Mouse (Mus musculus): Measurements from ENCODE around the gene Grin3b. TPM values are rescaled to one million over a fixed set of nuclear protein-coding genes. Genes with fewer than 3 reads are reported as not detected.

Gene Grin3b
- polyA plus RNA-seq (2014; fragmentation: Illumina TruSeq; extraction: RNeasy Lipid Tissue Mini Kit (QIAGEN cat#74804); ENCODE audit: low read depth, low replicate concordance) = not detected

DNA sequence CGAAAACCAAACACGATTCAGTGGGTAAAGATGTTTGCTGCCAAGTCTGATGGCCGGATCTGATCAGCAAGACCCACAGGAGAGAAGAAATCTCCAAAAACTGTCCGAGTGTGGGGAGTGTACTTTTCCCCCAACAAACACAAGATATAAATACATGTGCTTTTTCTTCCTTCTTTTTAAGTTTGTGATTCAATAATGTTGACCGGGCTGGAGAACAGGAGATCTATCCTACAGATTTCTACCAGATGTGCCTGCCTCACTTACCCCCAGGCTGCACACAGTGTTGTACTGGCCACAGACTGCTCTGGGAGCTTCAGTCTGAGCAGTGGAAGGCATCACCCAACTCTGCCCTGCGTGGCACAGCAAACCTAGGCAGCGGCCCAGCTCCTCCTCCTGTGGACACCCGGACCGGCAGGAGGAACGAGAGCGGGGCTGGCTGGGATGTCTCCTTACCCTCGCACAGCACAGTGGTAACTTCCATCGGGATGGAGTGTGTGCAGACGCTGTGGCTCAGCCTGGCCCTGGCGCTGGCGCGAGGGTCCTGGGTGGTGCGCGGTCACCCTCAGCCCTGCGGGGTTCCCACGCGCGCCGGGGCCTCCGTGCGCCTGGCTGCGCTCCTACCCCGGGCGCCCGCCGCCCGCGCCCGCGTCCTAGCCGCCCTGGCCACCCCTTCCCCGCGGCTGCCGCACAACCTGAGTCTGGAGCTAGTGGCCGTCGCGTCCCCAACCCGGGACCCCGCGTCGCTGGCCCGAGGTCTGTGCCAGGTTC, at the start of gene Grin3b:
Grin3b (plus strand) TSS at position 301 of the 768 bp plus-strand sequence.

DNA sequence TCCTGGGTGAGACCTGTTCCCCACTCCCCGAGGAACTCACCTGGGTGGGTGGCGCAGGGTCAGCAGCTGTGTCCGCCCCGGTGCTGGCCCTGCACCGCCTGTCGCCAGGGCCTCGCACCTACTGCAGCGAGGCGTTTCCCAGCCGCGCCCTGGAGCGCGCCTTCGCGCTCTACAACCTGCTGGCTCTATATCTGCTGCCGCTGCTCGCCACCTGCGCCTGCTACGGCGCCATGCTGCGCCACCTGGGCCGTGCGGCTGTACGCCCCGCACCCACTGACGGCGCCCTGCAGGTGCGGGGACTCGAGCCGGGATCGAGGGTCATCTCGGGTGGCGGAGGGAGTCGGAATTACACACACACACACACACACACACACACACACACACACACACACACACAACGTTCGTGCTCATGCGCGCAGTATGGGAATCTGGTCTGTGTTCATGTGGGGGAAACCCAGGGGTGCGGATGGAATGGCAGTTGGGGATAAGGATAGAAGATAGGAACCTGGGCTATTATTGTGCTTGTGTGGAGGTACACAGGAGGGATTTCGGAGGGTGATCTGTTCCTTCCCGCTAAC, 49.5 kb upstream of the Grin3b start, which contains the start of gene R3hdm4:
R3hdm4 (minus strand) TSS at position 251 of the 578 bp plus-strand sequence.

DNA sequence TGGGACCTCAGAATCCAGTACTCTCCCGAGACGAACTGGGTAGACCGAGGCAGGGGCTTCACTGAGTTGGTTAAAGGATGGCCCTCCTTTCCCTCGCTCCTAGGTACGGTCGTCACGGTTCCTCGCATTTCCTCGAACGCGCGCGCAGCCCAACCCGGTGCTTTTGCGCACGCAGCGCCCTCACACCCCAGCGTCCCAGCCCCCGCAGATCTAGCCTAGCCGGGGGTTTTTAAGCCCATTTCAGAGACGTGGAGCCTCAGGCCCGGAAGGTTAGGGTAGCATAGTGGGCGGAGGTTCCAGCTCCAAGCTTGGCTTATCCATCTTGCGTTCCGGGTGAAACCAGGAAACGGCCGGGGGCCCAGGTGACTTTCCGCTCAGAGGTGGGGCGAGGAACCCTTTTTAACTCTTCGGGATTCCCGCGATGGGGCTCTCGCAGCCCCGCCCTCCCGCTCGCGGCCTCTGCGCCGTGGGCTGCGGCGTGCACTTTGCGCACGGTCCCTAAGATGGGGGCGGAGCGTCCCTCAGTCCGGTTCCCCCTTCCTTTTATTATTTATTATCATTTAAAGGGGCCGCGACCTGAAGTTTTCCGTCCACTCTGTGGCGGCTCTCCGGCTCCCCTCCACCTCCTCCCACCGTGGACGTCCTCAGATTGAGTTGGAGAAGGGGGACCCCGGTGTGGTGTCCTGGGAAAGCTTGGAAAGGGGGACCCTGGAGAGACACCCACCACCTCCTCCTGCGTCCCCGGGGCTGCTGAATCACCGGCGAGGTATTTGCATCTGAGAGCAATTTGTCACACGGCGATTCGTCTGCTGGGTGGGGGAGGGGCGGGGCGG, 43.8 kb upstream of the Grin3b start, which contains the start of gene Arid3a:
Arid3a (plus strand) TSS at position 553 of the 833 bp plus-strand sequence.

DNA sequence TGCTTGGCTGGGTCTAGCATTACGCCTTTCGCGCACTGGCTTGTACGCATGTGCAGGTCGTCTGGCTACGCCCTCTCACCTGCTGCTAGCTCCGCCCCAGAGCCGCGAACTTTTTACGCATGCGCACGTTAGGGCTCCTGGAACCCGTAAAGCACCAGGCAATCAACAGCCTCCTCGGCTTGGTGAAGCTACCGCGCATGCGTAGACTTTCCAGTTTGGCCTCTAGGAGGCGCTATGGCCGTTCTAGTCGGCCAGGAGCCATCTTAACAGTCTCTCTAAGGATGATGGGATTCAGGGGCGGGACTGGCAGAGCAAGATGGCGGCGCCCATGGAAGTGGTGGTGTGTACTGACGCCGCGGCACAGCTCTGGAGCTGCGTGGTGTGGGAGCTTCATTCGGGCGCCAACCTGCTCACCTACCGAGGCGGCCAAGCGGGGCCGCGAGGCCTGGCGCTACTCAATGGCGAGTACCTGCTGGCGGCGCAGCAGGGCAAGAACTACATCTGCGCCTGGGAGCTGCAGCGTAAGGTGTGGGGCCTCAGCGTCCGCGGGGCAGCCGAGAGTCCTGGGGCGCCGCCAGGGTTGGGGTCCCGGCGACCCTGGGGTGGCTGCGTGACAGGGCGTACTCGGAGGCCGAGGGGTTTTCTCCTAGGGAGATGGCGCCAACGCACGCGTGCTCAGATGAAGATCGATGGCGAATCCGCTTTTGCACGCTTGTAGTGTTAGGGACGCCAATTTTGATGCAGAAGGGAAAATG, 10.5 kb upstream of the Grin3b start, which contains the start of gene Wdr18:
Wdr18 (plus strand) TSS at position 306 of the 755 bp plus-strand sequence.

DNA sequence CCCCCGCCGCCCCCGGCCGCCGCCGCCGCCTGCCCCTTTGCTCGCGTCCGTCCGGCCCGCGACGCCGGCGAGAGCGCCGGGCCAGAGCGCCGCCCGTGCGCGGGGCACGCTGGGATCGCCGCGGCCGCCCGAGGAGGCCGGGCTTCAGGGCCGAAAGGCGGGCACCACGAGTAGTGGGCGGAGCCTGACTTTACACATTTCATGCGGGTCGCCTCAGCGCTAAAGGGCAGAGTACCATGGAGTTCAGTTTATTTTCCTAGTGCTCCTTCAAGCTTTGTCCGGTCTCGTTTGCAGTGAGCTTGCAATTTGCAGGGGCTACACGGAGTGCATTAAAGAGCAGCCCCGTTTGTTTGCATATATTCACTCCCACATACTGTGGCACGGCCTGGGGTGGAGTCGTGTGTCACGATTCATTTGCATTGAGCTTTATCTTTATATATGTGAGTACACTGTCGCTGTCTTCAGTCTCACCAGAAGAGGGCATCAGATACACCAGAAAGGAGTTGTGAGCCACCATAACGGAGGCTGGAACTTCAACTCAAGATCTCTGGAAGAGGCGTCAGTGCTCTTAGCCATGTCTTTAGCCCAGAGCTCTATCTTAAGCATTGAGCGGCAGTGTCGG, 13.8 kb downstream of the Grin3b start, which contains the start of gene Tmem259:
Tmem259 (minus strand) TSS at position 136 of the 622 bp plus-strand sequence.

DNA sequence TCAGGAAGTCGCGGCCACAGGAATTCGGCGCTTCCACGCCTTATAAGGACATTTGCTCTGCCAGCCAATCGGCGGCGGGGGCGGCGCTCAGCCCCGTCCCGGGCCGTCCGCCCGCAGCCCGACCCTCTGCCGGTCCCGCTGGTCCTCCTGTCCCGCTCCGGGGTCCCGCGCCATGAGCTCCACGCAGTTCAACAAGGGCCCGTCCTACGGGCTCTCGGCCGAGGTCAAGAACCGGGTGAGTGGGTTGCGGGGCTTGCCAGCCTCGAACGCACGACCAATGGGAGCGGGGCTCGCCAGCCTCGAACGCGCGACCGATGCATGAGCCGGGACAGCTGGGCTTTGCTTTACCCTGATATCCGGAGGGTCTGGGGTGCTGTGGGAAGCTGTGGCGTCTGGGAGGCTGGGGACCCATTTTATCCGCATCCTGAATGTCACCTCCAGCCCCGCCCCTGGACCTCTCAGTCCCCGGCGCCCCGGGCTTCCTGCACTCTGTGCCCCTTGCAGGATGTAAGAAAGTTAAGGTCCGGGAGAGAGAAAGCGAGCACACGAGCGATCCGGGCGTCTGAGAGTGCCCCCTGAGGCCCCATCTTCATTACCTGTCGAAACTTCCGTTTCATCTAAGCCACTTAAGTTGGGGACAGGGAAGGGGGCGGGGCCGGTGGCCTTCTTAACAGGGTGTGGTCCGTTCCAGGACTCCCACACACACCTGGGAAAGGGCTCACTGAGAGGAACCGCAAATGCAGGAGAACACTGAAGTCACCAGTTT, 18.2 kb downstream of the Grin3b start, which contains the start of gene Cnn2:
Cnn2 (plus strand) TSS at position 79 of the 766 bp plus-strand sequence.

DNA sequence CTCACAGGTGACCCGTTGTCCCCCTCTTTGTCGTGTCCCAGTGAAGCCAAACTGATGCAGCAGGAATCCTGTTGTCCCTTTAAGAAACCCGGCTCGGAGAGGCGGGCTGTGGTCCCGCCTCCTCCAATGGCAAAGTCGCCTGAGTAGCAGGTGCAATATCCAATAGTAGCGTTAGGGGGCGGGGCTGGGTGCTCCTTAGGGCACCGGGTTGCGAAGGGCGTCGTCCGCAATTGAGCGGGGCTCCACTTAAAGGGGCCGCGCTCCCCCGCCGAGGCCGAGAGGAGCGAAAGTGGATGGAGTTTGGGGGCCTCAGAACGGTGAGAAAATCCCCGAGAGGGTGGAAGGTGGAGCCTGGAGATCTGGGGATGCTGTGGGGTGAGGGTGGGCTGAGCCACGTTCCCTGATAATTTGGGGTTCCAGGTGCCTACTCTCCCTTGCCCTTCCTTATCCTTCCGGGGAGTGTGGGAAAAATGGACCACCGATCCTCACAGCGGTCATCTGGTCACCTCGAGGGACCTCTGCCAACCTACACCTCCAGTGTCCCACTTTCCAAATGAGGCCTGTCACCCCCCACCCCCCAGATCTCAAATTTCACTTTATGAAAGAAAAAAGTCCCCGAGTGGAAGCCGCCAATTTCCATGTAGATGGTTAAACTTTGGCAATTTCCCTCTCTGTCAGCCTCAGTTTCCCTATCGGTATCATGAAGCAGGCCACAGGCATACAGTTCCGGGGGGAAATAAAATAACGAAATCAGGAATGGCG, 25.9 kb downstream of the Grin3b start, which contains the start of gene Abca7:
Abca7 (plus strand) TSS at position 223 of the 762 bp plus-strand sequence.

DNA sequence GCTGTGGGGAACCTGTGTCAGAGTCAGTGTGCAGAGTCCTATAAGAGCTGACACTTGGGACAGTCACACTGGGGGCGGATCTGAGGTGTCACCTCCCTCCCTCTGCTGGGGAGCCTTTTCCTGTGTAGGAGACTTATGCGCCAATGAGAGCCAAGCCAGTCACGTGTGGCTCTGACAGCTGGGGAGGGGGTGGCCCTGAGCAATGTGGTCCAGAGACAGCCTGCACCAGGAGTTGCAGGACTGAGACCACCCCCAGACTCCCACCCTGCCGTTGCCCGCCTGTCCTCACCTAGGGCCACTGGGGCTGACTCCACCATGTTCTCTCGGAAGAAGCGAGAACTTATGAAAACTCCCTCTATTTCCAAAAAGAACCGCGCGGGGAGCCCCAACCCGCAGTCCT, 46.0 kb downstream of the Grin3b start, which contains the start of gene Arhgap45:
Arhgap45 (plus strand) TSS at position 143 of the 400 bp plus-strand sequence.

Other genes starting within 250 kb of the Grin3b start
- 24.5 TPM for gene Polrmt, start 224.1 kb upstream of the Grin3b start, polyA plus RNA-seq (2014; fragmentation: Illumina TruSeq; extraction: RNeasy Lipid Tissue Mini Kit (QIAGEN cat#74804); ENCODE audit: low read depth, low replicate concordance)
- gene Fgf22, start 215.6 kb upstream of the Grin3b start, polyA plus RNA-seq (2014; fragmentation: Illumina TruSeq; extraction: RNeasy Lipid Tissue Mini Kit (QIAGEN cat#74804); ENCODE audit: low read depth, low replicate concordance) = not detected
- gene Rnf126, start 203.8 kb upstream of the Grin3b start, polyA plus RNA-seq (2014; fragmentation: Illumina TruSeq; extraction: RNeasy Lipid Tissue Mini Kit (QIAGEN cat#74804); ENCODE audit: low read depth, low replicate concordance) = 37.4 TPM
- gene Fstl3, start 193.4 kb upstream of the Grin3b start, polyA plus RNA-seq (2014; fragmentation: Illumina TruSeq; extraction: RNeasy Lipid Tissue Mini Kit (QIAGEN cat#74804); ENCODE audit: low read depth, low replicate concordance) = 19.8 TPM
- gene Prss57, start 179.8 kb upstream of the Grin3b start, polyA plus RNA-seq (2014; fragmentation: Illumina TruSeq; extraction: RNeasy Lipid Tissue Mini Kit (QIAGEN cat#74804); ENCODE audit: low read depth, low replicate concordance) = not detected
- gene Palm, start 177.1 kb upstream of the Grin3b start, polyA plus RNA-seq (2014; fragmentation: Illumina TruSeq; extraction: RNeasy Lipid Tissue Mini Kit (QIAGEN cat#74804); ENCODE audit: low read depth, low replicate concordance) = 60.4 TPM
- 1.5 TPM for gene Misp, start 149.7 kb upstream of the Grin3b start, polyA plus RNA-seq (2014; fragmentation: Illumina TruSeq; extraction: RNeasy Lipid Tissue Mini Kit (QIAGEN cat#74804); ENCODE audit: low read depth, low replicate concordance)
- gene Ptbp1, start 116.3 kb upstream of the Grin3b start, polyA plus RNA-seq (2014; fragmentation: Illumina TruSeq; extraction: RNeasy Lipid Tissue Mini Kit (QIAGEN cat#74804); ENCODE audit: low read depth, low replicate concordance) = 149 TPM
- 14.3 TPM for gene Prtn3, start 96.2 kb upstream of the Grin3b start, polyA plus RNA-seq (2014; fragmentation: Illumina TruSeq; extraction: RNeasy Lipid Tissue Mini Kit (QIAGEN cat#74804); ENCODE audit: low read depth, low replicate concordance)
- 7.2 TPM for gene Plppr3, start 96.1 kb upstream of the Grin3b start, polyA plus RNA-seq (2014; fragmentation: Illumina TruSeq; extraction: RNeasy Lipid Tissue Mini Kit (QIAGEN cat#74804); ENCODE audit: low read depth, low replicate concordance)
- gene Elane, start 84.5 kb upstream of the Grin3b start, polyA plus RNA-seq (2014; fragmentation: Illumina TruSeq; extraction: RNeasy Lipid Tissue Mini Kit (QIAGEN cat#74804); ENCODE audit: low read depth, low replicate concordance) = 0.67 TPM
- gene Cfd, start 79.9 kb upstream of the Grin3b start, polyA plus RNA-seq (2014; fragmentation: Illumina TruSeq; extraction: RNeasy Lipid Tissue Mini Kit (QIAGEN cat#74804); ENCODE audit: low read depth, low replicate concordance) = 6,422 TPM
- 25.6 TPM for gene Med16, start 61.8 kb upstream of the Grin3b start, polyA plus RNA-seq (2014; fragmentation: Illumina TruSeq; extraction: RNeasy Lipid Tissue Mini Kit (QIAGEN cat#74804); ENCODE audit: low read depth, low replicate concordance)
- gene Gm26602, start 59.9 kb upstream of the Grin3b start, polyA plus RNA-seq (2014; fragmentation: Illumina TruSeq; extraction: RNeasy Lipid Tissue Mini Kit (QIAGEN cat#74804); ENCODE audit: low read depth, low replicate concordance) = not detected
- gene Kiss1r, start 53.7 kb upstream of the Grin3b start, polyA plus RNA-seq (2014; fragmentation: Illumina TruSeq; extraction: RNeasy Lipid Tissue Mini Kit (QIAGEN cat#74804); ENCODE audit: low read depth, low replicate concordance) = 2.7 TPM
- 81.2 TPM for gene R3hdm4, start 49.5 kb upstream of the Grin3b start, polyA plus RNA-seq (2014; fragmentation: Illumina TruSeq; extraction: RNeasy Lipid Tissue Mini Kit (QIAGEN cat#74804); ENCODE audit: low read depth, low replicate concordance)
- 4.9 TPM for gene Arid3a, start 43.7 kb upstream of the Grin3b start, polyA plus RNA-seq (2014; fragmentation: Illumina TruSeq; extraction: RNeasy Lipid Tissue Mini Kit (QIAGEN cat#74804); ENCODE audit: low read depth, low replicate concordance)
- 22.5 TPM for gene Wdr18, start 10.6 kb upstream of the Grin3b start, polyA plus RNA-seq (2014; fragmentation: Illumina TruSeq; extraction: RNeasy Lipid Tissue Mini Kit (QIAGEN cat#74804); ENCODE audit: low read depth, low replicate concordance)
- 86.6 TPM for gene Tmem259, start 13.6 kb downstream of the Grin3b start, polyA plus RNA-seq (2014; fragmentation: Illumina TruSeq; extraction: RNeasy Lipid Tissue Mini Kit (QIAGEN cat#74804); ENCODE audit: low read depth, low replicate concordance)
- 46.6 TPM for gene Cnn2, start 17.9 kb downstream of the Grin3b start, polyA plus RNA-seq (2014; fragmentation: Illumina TruSeq; extraction: RNeasy Lipid Tissue Mini Kit (QIAGEN cat#74804); ENCODE audit: low read depth, low replicate concordance)
- 3.8 TPM for gene Abca7, start 25.8 kb downstream of the Grin3b start, polyA plus RNA-seq (2014; fragmentation: Illumina TruSeq; extraction: RNeasy Lipid Tissue Mini Kit (QIAGEN cat#74804); ENCODE audit: low read depth, low replicate concordance)
- 13.2 TPM for gene Arhgap45, start 45.9 kb downstream of the Grin3b start, polyA plus RNA-seq (2014; fragmentation: Illumina TruSeq; extraction: RNeasy Lipid Tissue Mini Kit (QIAGEN cat#74804); ENCODE audit: low read depth, low replicate concordance)
- 65.7 TPM for gene Polr2e, start 69.1 kb downstream of the Grin3b start, polyA plus RNA-seq (2014; fragmentation: Illumina TruSeq; extraction: RNeasy Lipid Tissue Mini Kit (QIAGEN cat#74804); ENCODE audit: low read depth, low replicate concordance)
- gene Gpx4, start 76.5 kb downstream of the Grin3b start, polyA plus RNA-seq (2014; fragmentation: Illumina TruSeq; extraction: RNeasy Lipid Tissue Mini Kit (QIAGEN cat#74804); ENCODE audit: low read depth, low replicate concordance) = 681 TPM
- 17.9 TPM for gene Sbno2, start 134.9 kb downstream of the Grin3b start, polyA plus RNA-seq (2014; fragmentation: Illumina TruSeq; extraction: RNeasy Lipid Tissue Mini Kit (QIAGEN cat#74804); ENCODE audit: low read depth, low replicate concordance)
- 82.1 TPM for gene Stk11, start 145.1 kb downstream of the Grin3b start, polyA plus RNA-seq (2014; fragmentation: Illumina TruSeq; extraction: RNeasy Lipid Tissue Mini Kit (QIAGEN cat#74804); ENCODE audit: low read depth, low replicate concordance)
- 268 TPM for gene Atp5d, start 167.9 kb downstream of the Grin3b start, polyA plus RNA-seq (2014; fragmentation: Illumina TruSeq; extraction: RNeasy Lipid Tissue Mini Kit (QIAGEN cat#74804); ENCODE audit: low read depth, low replicate concordance)
- gene Cbarp, start 170.1 kb downstream of the Grin3b start, polyA plus RNA-seq (2014; fragmentation: Illumina TruSeq; extraction: RNeasy Lipid Tissue Mini Kit (QIAGEN cat#74804); ENCODE audit: low read depth, low replicate concordance) = 29.3 TPM
- gene Midn, start 177.6 kb downstream of the Grin3b start, polyA plus RNA-seq (2014; fragmentation: Illumina TruSeq; extraction: RNeasy Lipid Tissue Mini Kit (QIAGEN cat#74804); ENCODE audit: low read depth, low replicate concordance) = 28.1 TPM
- 219 TPM for gene Cirbp, start 195.3 kb downstream of the Grin3b start, polyA plus RNA-seq (2014; fragmentation: Illumina TruSeq; extraction: RNeasy Lipid Tissue Mini Kit (QIAGEN cat#74804); ENCODE audit: low read depth, low replicate concordance)
- gene 1600002K03Rik, start 202.2 kb downstream of the Grin3b start, polyA plus RNA-seq (2014; fragmentation: Illumina TruSeq; extraction: RNeasy Lipid Tissue Mini Kit (QIAGEN cat#74804); ENCODE audit: low read depth, low replicate concordance) = 19.9 TPM
- gene Efna2, start 208.8 kb downstream of the Grin3b start, polyA plus RNA-seq (2014; fragmentation: Illumina TruSeq; extraction: RNeasy Lipid Tissue Mini Kit (QIAGEN cat#74804); ENCODE audit: low read depth, low replicate concordance) = 1.4 TPM

All from adipose tissue, adult 10 weeks (tissue).